Mouse (Mus musculus) heart, embryonic 16.5 days (tissue): ENCODE measurements around the gene Ubqln4. TPM values are rescaled to one million over a fixed set of nuclear protein-coding genes. Genes with fewer than 3 reads are reported as not detected.
A peak's percentile ranks its signal among the peaks of the same experiment; 100 is the strongest.

Source experiments
- ATAC-seq: fragments of 200-750 bp; cut with Nextera tagmentation; replicated peaks from 2 replicates; pipeline ENCODE4 v1.8.0; 2017; ENCODE audit warnings: moderate number of reproducible peaks; ENCODE audit not compliant: insufficient read depth, low FRiP score; ENCODE audit errors: extremely low read depth
- H3K27ac ChIP-seq: fragments of 300-500 bp; sonication (generic); 2 replicates; pipeline ENCODE4 v1.5.1; 2014; ENCODE audit warnings: mild to moderate bottlenecking, low read length, control low read depth, moderate library complexity
- H3K27me3 ChIP-seq: fragments of 300-500 bp; sonication (generic); 2 replicates; pipeline ENCODE4 v1.6.1; 2014; ENCODE audit warnings: low read length, mixed read lengths; ENCODE audit not compliant: control insufficient read depth, insufficient read depth
- H3K36me3 ChIP-seq: fragments of 300-500 bp; sonication (generic); 2 replicates; pipeline ENCODE4 v1.6.1; 2014; ENCODE audit not compliant: control insufficient read depth, insufficient read depth
- H3K4me1 ChIP-seq: fragments of 300-500 bp; sonication (generic); 2 replicates; pipeline ENCODE4 v1.6.1; 2014; ENCODE audit warnings: low read length, mixed read lengths; ENCODE audit not compliant: control insufficient read depth, insufficient read depth
- H3K4me2 ChIP-seq: fragments of 300-500 bp; sonication (generic); 2 replicates; pipeline ENCODE4 v1.6.1; 2014; ENCODE audit warnings: low read depth, mild to moderate bottlenecking, control low read depth, low read length
- H3K4me3 ChIP-seq: fragments of 300-500 bp; sonication (generic); 2 replicates; pipeline ENCODE4 v1.5.1; 2014; ENCODE audit warnings: mild to moderate bottlenecking, control low read depth, low read length
- H3K9ac ChIP-seq: fragments of 300-500 bp; sonication (generic); 2 replicates; pipeline ENCODE4 v1.6.1; 2014; ENCODE audit warnings: low read length, control low read depth
- H3K9me3 ChIP-seq: fragments of 300-500 bp; sonication (generic); replicated peaks from 2 replicates; pipeline ENCODE4 v1.6.1; 2016; ENCODE audit warnings: low read length; ENCODE audit not compliant: control insufficient read depth
- WGBS: fragments of 180-500 bp; shearing (Covaris S2); extraction: QIAGEN DNeasy Blood & Tissue Kit; methylation state at CpG from one replicate; pipeline ENCODE4 v1.1.7; 2014; 5-methylcytosine and 5-hydroxymethylcytosine counted together
- polyA plus RNA-seq: library from polyadenylated mRNA; unstranded; fragments of >200 nt; fragmentation: Nextera tagmentation; extraction: Ambion mirVana; gene quantifications from 2 replicates; pipeline ENCODE4 v1.2.1, GENCODE M21; 2015

The Ubqln4 gene
- polyA plus RNA-seq, 1 experiment from 2014 or later: 28.8 TPM

GRCm38 (mm10) chr3:88543651-88544410 is 9.7 kb upstream of the Ubqln4 start:
- no peak overlapping the region for H3K4me3 ChIP-seq
- no peak overlapping the region for H3K4me2 ChIP-seq
- no peak for ATAC-seq
- peaks cover 13% of the 10 kb centered on the region for H3K4me1 ChIP-seq
- H3K9me3 ChIP-seq: no peaks in the 10 kb centered on the region
- no peaks in the 10 kb centered on the region for H3K27me3 ChIP-seq
- no peak overlapping the region for H3K27ac ChIP-seq
- WGBS: 57% methylated on average over 5 of the region's 5 CpGs
- no peak overlapping the region for H3K9ac ChIP-seq
- peaks cover under 1% of the 10 kb centered on the region; the same call in 1 of the 2 replicates for H3K36me3 ChIP-seq

- WGBS: 36% methylated on average over 5 of the region's 5 CpGs
- H3K9ac ChIP-seq: no peak overlapping the region
- H3K27ac ChIP-seq: no peak overlapping the region
- no peaks in the 10 kb centered on the region for H3K9me3 ChIP-seq
- peaks cover 10% of the 10 kb centered on the region for H3K4me1 ChIP-seq
- H3K36me3 ChIP-seq: no peaks in the 10 kb centered on the region
- no peak for ATAC-seq
- no peaks in the 10 kb centered on the region for H3K27me3 ChIP-seq
- H3K4me2 ChIP-seq: no peak overlapping the region
- H3K4me3 ChIP-seq: no peak overlapping the region
Measured at GRCm38 (mm10) chr3:88544514-88544913, 9.0 kb upstream of the Ubqln4 start.

- Histone ChIP-seq H3K9ac (no peak overlapping the region), H3K36me3 (no peaks in the 10 kb centered on the region), H3K27ac (no peak overlapping the region), H3K9me3 (no peaks in the 10 kb centered on the region), H3K4me3 (no peak overlapping the region), H3K4me2 (no peak overlapping the region), H3K27me3 (no peaks in the 10 kb centered on the region), H3K4me1 (peaks cover 6% of the 10 kb centered on the region)
- ATAC-seq: no peak
- WGBS: 59% methylated on average over 20 of the region's 20 CpGs
Measured at GRCm38 (mm10) chr3:88544955-88545591, 8.5 kb upstream of the Ubqln4 start.

- H3K4me1 ChIP-seq: peaks cover 2% of the 10 kb centered on the region
- H3K9ac ChIP-seq: no peak overlapping the region
- no peaks in the 10 kb centered on the region for H3K27me3 ChIP-seq
- H3K27ac ChIP-seq: no peak overlapping the region
- H3K36me3 ChIP-seq: no peaks in the 10 kb centered on the region
- H3K4me3 ChIP-seq: no peak overlapping the region
- no peaks in the 10 kb centered on the region for H3K9me3 ChIP-seq
- ATAC-seq: no peak
- no peak overlapping the region for H3K4me2 ChIP-seq
- 62% methylated on average over 6 of the region's 6 CpGs for WGBS
Measured at GRCm38 (mm10) chr3:88546674-88547418, 6.7 kb upstream of the Ubqln4 start.

GRCm38 (mm10) chr3:88548180-88548917 is 5.2 kb upstream of the Ubqln4 start, which contains the start of gene Rab25:
TSS of gene Rab25 (minus strand) at chr3:88548300.
- WGBS: 54% methylated on average over 18 of the region's 18 CpGs
- peaks cover 7% of the 10 kb centered on the region for H3K4me1 ChIP-seq
- no peak within 1 kb of the TSS for H3K27ac ChIP-seq
- no peaks in the 10 kb centered on the region for H3K27me3 ChIP-seq
- no peak within 1 kb of the TSS for H3K4me2 ChIP-seq
- no peaks in the 10 kb centered on the region for H3K9me3 ChIP-seq
- no peak for ATAC-seq
- no peak within 1 kb of the TSS for H3K9ac ChIP-seq
- H3K4me3 ChIP-seq: no peak within 1 kb of the TSS
- no peaks in the 10 kb centered on the region for H3K36me3 ChIP-seq

GRCm38 (mm10) chr3:88551586-88551985 is 2.0 kb upstream of the Ubqln4 start:
- Histone ChIP-seq H3K4me3 (no peak overlapping the region; the same call in 1 of the 2 replicates), H3K27ac (no peak overlapping the region), H3K9ac (no peak overlapping the region; the same call in 1 of the 2 replicates), H3K9me3 (no peaks in the 10 kb centered on the region), H3K4me1 (peaks cover 15% of the 10 kb centered on the region), H3K27me3 (no peaks in the 10 kb centered on the region), H3K36me3 (peaks cover 7% of the 10 kb centered on the region), H3K4me2 (peak overlapping the region; percentile 90)
- WGBS: 75% methylated on average over 4 of the region's 4 CpGs
- ATAC-seq: no peak

GRCm38 (mm10) chr3:88552082-88552645 is 1.4 kb upstream of the Ubqln4 start:
- peak overlapping the region; percentile 90 for H3K4me2 ChIP-seq
- peaks cover 15% of the 10 kb centered on the region for H3K4me1 ChIP-seq
- H3K27me3 ChIP-seq: no peaks in the 10 kb centered on the region
- WGBS: 17% methylated on average over 16 of the region's 16 CpGs
- peak overlapping the region; percentile 99 for H3K27ac ChIP-seq
- ATAC-seq: no peak
- H3K4me3 ChIP-seq: peak overlapping the region; percentile 69
- peaks cover 11% of the 10 kb centered on the region for H3K36me3 ChIP-seq
- no peaks in the 10 kb centered on the region for H3K9me3 ChIP-seq
- peak overlapping the region; percentile 88 for H3K9ac ChIP-seq

- under 1% methylated on average over 48 of the region's 48 CpGs for WGBS
- Histone ChIP-seq H3K27ac (peak within 1 kb of the TSS; percentile 99), H3K4me3 (peak within 1 kb of the TSS; percentile 69), H3K36me3 (peaks cover 11% of the 10 kb centered on the region), H3K4me1 (peaks cover 15% of the 10 kb centered on the region), H3K9ac (peak within 1 kb of the TSS; percentile 88), H3K27me3 (no peaks in the 10 kb centered on the region), H3K4me2 (peak within 1 kb of the TSS; percentile 90), H3K9me3 (no peaks in the 10 kb centered on the region)
- ATAC-seq: peak; percentile 91
Measured at GRCm38 (mm10) chr3:88552676-88553524, 658 bp upstream of the Ubqln4 start, which contains the start of gene Lamtor2. TSS of gene Lamtor2 (minus strand) at chr3:88553074.
